Mouse (Mus musculus) liver, postnatal 0 days (tissue): ENCODE data around the gene Paf1.

Experiments
- CTCF ChIP-seq: sonication (generic); IDR thresholded peaks from 2 replicates; pipeline ENCODE4 v1.5.1; 2016; ENCODE audit warnings: antibody characterized with exemption, low read depth
- EP300 ChIP-seq: IDR thresholded peaks from 2 replicates; pipeline ENCODE4 v1.6.1; 2016; ENCODE audit warnings: antibody characterized with exemption, low read depth, mild to moderate bottlenecking

DNA sequence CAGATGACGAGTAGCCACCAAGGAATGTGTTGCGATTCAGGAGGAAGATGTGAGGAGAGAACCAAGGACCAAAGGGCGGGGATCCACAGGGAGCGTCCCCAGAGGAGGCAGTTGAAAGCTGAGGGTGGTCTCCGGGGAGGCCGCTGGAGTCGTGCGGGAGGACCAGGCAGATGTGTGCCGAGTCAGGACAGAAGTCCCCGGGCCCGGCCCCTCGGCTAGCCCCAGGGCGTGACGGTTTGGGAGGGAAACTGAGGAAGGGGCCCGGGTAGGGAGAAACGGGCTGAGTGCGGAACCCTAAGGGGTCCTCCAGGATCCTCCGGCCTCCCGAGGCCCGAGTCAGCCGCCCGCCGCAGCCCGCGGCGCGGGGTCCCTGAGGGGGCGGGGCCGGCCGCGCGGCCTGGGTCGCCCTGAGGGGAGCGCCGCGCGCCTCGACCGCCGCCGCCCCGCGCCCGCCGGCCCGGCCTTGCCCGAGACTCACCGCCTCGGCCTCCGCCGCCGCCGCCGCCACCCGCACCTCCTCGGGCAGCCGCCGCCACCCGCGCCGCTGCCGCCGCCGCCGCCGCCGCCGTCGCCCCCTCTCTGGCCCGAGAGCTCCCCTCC, 43.0 kb downstream of the Paf1 start:
- TF ChIP-seq CTCF (no peak), EP300 (no peak)
